Mouse (Mus musculus): Measurements from ENCODE around the gene Slc4a2.

The Slc4a2 gene

GRCm38 (mm10) chr5:24426556-24427284, 3.1 kb downstream of the Slc4a2 start:
- 36% methylated on average over 9 of the region's 9 CpGs for WGBS

GRCm38 (mm10) chr5:24427285-24427633, 3.6 kb downstream of the Slc4a2 start:
- WGBS = 58% methylated on average over 12 of the region's 12 CpGs

- WGBS = 31% methylated on average over 15 of the region's 15 CpGs
These were observed 4.4 kb downstream of the Slc4a2 start for GRCm38 (mm10) chr5:24427981-24428402.

GRCm38 (mm10) chr5:24428596-24428995, 5.0 kb downstream of the Slc4a2 start:
- WGBS = 50% methylated on average over 9 of the region's 9 CpGs

- WGBS = 92% methylated on average over 8 of the region's 8 CpGs
These were observed 10.4 kb downstream of the Slc4a2 start for GRCm38 (mm10) chr5:24433993-24434392.

GRCm38 (mm10) chr5:24441187-24441586, 17.6 kb downstream of the Slc4a2 start:
- 93% methylated on average over 8 of the region's 8 CpGs for WGBS

- WGBS = 85% methylated on average over 9 of the region's 9 CpGs
These were observed 18.4 kb downstream of the Slc4a2 start for GRCm38 (mm10) chr5:24442029-24442428.

GRCm38 (mm10) chr5:24443204-24443603, 19.6 kb downstream of the Slc4a2 start:
- 91% methylated on average over 7 of the region's 7 CpGs for WGBS

- WGBS = 81% methylated on average over 12 of the region's 12 CpGs
These were observed 20.3 kb downstream of the Slc4a2 start for GRCm38 (mm10) chr5:24443927-24444326.

- WGBS = under 1% methylated on average over 60 of the region's 60 CpGs
These were observed 21.2 kb downstream of the Slc4a2 start, which contains the start of gene Fastk for GRCm38 (mm10) chr5:24444746-24445427. Gene Fastk, minus strand, starts transcription at chr5:24445287.

GRCm38 (mm10) chr5:24445428-24446080, 21.9 kb downstream of the Slc4a2 start:
- WGBS = 50% methylated on average over 20 of the region's 20 CpGs

GRCm38 (mm10) chr5:24446630-24447029, 23.0 kb downstream of the Slc4a2 start:
- WGBS = 94% methylated on average over 7 of the region's 7 CpGs

- 1% methylated on average over 34 of the region's 34 CpGs for WGBS
These were observed 24.1 kb downstream of the Slc4a2 start, which contains the start of gene Tmub1 for GRCm38 (mm10) chr5:24447624-24448298. Gene Tmub1, minus strand, starts transcription at chr5:24447854.

GRCm38 (mm10) chr5:24451264-24452029, 27.8 kb downstream of the Slc4a2 start:
- WGBS = 4% methylated on average over 55 of the region's 66 CpGs

- WGBS = under 1% methylated on average over 76 of the region's 85 CpGs
These were observed 28.5 kb downstream of the Slc4a2 start, which contains the start of gene Agap3 for GRCm38 (mm10) chr5:24452030-24452690. Gene Agap3, plus strand, starts transcription at chr5:24452177.

GRCm38 (mm10) chr5:24452691-24453233, 29.1 kb downstream of the Slc4a2 start:
- WGBS = under 1% methylated on average over 29 of the region's 29 CpGs

GRCm38 (mm10) chr5:24453283-24453984, 29.8 kb downstream of the Slc4a2 start:
- WGBS = 11% methylated on average over 5 of the region's 5 CpGs

GRCm38 (mm10) chr5:24453985-24454303, 30.3 kb downstream of the Slc4a2 start:
- 10% methylated on average over 2 of the region's 2 CpGs for WGBS

GRCm38 (mm10) chr5:24455076-24455475, 31.4 kb downstream of the Slc4a2 start:
- 44% methylated on average over 3 of the region's 3 CpGs for WGBS

GRCm38 (mm10) chr5:24455613-24456012, 32.0 kb downstream of the Slc4a2 start:
- WGBS = 45% methylated on average over 7 of the region's 7 CpGs
